Mouse (Mus musculus): ENCODE measurements around the gene Asf1b. TPM values are rescaled to one million over a fixed set of nuclear protein-coding genes. Genes with fewer than 3 reads are reported as not detected.
A peak's percentile ranks its signal among the peaks of the same experiment; 100 is the strongest.
"Not testable (repeated sequence)": the region's sequence is repeated elsewhere in the genome, so short reads cannot be mapped to it uniquely, and the experiment has no call there.

Asf1b gene
- total RNA-seq, 2 experiments from 2014 or later, result 23.1 to 32.8 TPM

GRCm38 (mm10) chr8:83954749-83955105 lies 580 bp upstream of the Asf1b start:
- no peak; the same call in 1 of the 2 replicates for ATAC-seq (replicated peaks; ENCODE audit: low FRiP score, poor library complexity, severe bottlenecking)

DNA sequence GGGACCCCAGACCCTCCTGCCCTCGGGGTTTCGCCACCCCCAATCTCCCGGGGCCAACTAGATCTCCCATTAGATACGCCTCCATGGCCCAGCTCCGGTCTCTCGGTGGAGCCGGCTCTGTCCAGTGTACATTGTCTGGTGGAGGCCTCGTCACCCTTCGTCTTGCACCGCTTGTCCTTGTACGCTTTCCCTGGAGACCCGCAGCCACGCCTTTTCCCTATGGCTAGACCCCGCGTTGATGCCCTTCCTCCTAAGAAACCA lies 581 bp downstream of the Asf1b start:
- no peak; the same call in 1 of the 2 replicates for ATAC-seq (replicated peaks; ENCODE audit: low FRiP score, poor library complexity, severe bottlenecking)

DNA sequence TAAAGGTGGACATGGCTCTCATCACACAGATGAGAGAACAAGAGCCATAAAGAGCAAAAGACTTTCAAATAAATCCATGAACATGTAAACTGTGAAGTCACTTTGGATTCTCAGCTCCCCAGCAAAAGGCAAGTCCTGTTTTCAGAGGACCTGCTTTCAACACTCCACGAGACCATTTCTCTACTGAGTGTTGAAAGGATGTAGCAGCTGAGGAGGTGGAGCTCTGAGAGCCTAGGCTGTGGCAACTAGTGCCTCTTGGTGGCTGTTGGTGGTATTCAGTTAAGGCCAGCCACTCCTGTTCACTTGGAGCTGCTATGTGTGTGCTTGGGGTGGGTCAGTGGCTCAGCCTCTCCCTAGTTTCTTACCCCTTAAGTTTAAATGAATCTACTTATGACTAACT lies 1.5 kb downstream of the Asf1b start:
- peak; percentile 61 for ATAC-seq (replicated peaks; ENCODE audit: low FRiP score, poor library complexity, severe bottlenecking)

- ATAC-seq (replicated peaks; ENCODE audit: low FRiP score, poor library complexity, severe bottlenecking), result no peak
Observed at GRCm38 (mm10) chr8:83964015-83964765, 8.9 kb downstream of the Asf1b start.

DNA sequence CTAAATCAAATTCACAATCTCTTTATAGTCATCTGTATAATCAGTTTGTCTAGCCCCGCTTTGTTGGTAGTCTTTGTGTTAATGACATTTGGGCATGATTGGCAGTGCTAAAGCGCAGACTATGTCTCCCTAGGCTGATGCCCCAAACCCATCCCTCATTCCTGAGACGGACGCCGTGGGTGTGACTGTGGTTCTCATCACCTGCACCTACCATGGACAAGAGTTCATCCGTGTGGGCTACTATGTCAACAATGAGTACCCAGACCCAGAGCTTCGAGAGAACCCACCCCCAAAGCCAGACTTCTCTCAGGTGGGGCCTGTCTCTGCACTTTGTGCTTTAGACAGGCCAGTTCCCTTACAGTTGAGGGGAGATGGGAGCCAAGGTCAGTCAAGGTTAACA lies 12.4 kb downstream of the Asf1b start:
- no peak for ATAC-seq (replicated peaks; ENCODE audit: low FRiP score, poor library complexity, severe bottlenecking)

- ATAC-seq (replicated peaks; ENCODE audit: low FRiP score, poor library complexity, severe bottlenecking), result no peak
Observed at GRCm38 (mm10) chr8:83971121-83971520, 15.8 kb downstream of the Asf1b start.

DNA sequence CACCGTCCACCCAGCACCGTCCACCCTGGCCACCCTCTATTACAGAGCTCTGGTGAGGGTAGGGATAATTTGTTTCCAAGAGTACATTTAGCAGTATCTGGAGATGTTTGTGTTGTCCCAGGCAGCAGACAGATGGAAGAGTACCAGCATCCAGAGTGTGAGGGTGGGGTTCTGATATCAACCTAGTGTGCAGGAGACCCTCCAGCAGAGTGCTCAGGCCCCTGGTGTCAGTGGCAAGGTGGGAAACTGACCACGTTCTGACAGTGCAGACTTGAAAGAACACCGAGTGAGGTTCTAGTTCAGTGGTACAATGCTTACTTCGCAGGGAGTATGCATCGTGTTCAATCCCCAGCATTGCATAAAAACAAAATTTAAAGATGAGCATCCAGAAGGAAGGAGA lies 16.4 kb downstream of the Asf1b start:
- no peak for ATAC-seq (replicated peaks; ENCODE audit: low FRiP score, poor library complexity, severe bottlenecking)

DNA sequence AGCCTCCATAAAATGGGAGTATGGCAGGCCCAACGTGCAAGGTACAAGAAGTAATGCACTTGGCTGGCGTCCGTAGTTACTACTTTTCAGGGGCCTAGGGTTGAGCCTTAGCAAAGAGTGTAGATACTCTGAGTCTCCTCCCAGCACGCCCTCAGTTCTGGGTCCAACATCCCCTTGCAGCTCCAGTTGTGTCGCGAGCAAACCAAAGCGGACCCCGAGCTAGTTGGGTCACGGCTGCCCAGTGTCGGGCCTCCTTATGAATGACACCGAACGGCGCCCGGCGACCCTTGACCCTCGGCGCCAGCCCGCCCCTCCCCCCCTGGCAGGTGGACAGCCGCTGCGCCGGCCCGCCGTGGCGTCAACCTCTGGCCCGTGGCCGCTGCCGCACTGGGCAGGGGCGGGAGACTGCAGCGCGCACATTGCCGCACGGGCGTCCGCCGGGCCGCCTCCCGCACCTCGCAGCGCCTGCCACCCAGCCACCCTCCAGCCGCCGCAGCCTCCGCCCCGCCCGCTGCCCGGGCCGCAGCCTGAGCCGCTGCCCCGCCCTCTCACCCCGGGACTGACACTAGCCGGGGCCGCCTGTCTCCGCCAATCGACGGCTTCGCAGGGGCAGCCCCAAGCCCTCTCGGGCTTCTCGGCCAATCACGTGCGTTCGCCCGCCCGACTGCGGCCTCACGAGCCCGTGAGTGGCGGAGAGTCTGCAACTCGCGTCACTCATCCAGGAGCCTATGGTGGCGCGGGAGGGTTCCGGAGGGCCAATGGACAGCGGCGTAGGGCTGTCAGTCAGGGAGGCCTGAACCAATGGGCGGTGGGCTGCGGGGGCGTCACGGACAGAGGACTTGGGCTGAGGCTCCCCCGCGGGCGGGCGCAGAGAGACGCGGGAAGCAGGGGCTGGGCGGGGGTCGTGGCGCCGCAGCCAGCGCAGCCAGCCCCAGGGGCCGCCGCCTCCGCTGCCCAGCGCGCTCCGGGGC lies 17.1 kb downstream of the Asf1b start, which contains the start of gene Prkaca:
TSS of gene Prkaca (plus strand) at position 844 of the 971 bp plus-strand sequence.
- ATAC-seq (replicated peaks; ENCODE audit: low FRiP score, poor library complexity, severe bottlenecking), result peak; percentile 97

DNA sequence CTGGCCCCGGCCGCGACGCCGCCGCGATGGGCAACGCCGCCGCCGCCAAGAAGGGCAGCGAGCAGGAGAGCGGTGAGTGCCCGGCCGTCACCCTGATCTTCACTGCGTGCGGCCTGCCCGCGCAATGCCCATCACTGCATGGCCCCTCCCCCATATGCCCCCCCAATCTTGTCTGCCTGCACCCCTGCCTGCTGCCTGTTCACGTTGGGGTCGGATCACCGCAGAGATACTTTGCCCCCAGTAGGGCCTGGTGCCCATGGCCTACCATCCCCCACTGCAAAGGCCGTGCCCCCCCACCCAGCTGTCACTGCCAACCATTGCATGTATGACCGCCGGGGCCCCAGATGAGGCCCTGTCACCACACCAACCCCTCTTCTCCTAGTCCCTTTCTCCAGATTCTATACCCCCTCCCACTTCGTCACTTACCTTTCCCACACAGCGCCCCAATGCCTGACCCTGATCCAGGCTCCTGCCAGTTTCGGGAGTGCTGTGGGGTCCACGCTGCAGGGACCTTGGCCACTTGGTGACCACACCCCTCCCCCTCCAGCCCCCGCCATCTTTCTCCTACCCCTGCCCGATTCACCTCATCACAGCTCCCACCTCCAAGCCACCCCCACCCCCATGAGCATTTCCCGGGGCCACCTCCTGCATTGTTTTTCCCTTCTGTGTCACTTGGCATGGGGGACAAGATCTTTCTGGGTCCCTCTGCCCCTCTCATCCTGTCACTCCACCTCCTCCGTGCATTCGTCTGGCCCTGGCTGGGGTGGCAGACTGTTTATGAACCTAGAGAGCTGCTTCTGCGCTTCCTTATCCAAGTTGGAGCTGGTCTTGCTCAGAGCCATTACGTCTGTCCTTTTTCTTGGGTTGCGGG lies 18.1 kb downstream of the Asf1b start:
- no peak for ATAC-seq (replicated peaks; ENCODE audit: low FRiP score, poor library complexity, severe bottlenecking)

DNA sequence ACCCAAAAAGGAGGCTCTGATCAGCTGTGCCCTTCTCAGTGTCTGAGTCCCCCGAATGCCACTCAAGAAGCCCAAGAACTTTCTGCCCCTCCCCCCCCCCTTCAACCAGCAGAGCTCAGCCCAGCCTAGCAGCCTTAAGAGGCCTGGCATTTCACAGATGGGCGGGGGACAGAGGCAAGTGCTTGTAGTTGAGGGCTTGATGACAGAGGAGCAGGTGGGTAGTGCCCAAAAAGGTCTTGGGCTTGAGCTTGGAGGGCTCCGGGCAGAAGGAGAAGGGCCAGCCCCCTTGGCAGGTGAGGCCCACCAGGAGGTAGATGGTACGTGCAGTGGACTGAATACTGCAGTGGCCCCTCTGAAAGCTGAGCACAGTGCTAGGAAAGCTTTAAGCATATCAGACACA lies 19.2 kb downstream of the Asf1b start:
- ATAC-seq (replicated peaks; ENCODE audit: low FRiP score, poor library complexity, severe bottlenecking), result no peak

DNA sequence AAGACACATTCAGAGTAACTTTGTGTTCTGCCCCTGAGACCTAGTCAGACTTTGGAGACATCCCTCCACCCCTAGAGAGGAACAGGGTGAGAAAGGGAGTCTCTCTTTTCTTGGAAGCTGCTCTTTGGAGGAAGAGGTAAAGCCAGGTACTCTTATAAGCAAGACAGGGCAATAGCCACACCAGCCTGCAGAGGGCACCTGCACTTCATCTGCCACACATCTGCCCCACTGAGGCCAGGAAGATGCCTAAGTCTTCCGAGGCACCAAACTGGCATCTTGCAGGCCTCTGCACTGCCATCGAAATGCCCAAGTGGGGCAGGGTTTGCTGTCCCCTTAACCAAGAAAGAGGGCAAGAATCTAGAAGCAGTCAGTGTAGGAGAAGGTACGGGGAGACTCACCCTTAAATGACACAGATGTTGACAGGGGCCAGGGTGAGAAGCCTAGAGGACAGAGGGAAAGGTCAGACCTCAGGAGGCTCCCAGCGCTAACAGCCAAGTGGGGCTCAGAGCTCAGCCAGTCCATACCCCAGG lies 20.9 kb downstream of the Asf1b start:
- ATAC-seq (replicated peaks; ENCODE audit: low FRiP score, poor library complexity, severe bottlenecking), result no peak

DNA sequence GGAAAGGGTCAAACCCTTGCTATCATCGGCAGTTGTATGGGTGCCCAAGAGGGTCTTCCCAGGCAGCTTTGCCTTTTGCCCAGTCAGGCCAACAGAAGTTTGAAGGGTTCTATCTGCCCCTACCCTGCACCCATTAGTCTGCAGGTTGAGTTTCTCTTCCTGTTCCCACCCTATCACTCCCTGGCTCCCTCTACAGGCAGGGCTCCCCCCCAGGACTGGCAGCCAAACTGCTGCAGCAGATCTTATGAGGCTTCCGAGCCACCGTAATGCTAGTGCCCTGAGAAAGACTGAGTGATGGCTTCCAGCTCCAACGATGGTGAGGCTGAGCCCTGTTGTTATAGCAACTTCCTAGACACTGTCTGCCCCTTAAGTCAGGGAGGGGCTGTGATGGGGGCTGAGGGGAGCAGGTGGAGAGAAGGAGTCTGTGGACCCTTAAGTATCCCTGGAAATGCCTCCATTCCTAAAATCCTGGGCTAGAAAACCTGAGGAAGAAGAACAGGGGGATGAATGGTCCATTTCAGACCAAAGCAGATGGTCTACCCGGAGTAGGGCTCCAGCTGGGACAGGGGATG lies 21.6 kb downstream of the Asf1b start:
- no peak for ATAC-seq (replicated peaks; ENCODE audit: low FRiP score, poor library complexity, severe bottlenecking)

- ATAC-seq (replicated peaks; ENCODE audit: low FRiP score, poor library complexity, severe bottlenecking), result no peak
Observed at GRCm38 (mm10) chr8:83977646-83978045, 22.3 kb downstream of the Asf1b start.

DNA sequence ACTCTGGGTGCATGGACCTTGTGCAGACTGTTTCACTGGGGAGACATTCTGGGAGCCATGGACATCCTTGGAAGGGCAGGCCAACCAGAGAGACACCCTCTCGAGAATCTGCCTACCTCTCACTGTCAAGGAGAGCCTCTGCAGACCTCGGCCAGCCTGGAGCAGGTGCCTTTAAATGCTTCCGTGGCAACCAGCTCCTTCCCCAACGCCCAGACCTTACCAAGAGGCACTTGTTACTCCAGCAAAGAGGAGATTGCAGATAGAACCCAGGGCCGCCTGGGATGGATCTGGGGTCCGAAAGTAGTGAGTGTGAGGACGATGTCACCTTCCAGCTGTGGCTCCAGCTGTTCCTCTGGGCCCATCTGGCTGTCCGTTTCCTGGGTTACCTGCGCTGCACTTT lies 22.9 kb downstream of the Asf1b start:
- ATAC-seq (replicated peaks; ENCODE audit: low FRiP score, poor library complexity, severe bottlenecking), result no peak

GRCm38 (mm10) chr8:83980250-83980649 lies 24.9 kb downstream of the Asf1b start:
- ATAC-seq (replicated peaks; ENCODE audit: low FRiP score, poor library complexity, severe bottlenecking), result no peak

- ATAC-seq (replicated peaks; ENCODE audit: low FRiP score, poor library complexity, severe bottlenecking), result no peak
Observed at GRCm38 (mm10) chr8:83980845-83981244, 25.5 kb downstream of the Asf1b start.

DNA sequence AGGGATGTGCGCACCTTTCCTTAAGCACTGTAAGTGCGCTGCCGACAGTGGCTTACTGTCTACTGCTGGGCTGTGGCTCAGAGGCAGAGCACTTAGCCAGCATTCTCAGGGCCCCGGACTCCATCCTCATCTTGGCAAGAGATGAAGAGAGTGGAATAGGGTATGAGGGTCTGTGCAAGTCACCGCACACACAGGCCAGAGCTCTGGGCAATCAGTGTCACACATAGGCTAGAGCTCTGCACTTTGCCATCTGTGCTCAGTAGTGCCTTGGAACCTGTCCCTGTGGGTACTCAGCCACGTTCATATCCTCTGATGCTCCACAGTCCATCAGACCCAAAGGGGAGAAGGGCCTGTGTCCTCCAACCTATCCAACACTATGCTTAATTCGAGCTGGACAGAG lies 26.2 kb downstream of the Asf1b start:
- ATAC-seq (replicated peaks; ENCODE audit: low FRiP score, poor library complexity, severe bottlenecking), result no peak

DNA sequence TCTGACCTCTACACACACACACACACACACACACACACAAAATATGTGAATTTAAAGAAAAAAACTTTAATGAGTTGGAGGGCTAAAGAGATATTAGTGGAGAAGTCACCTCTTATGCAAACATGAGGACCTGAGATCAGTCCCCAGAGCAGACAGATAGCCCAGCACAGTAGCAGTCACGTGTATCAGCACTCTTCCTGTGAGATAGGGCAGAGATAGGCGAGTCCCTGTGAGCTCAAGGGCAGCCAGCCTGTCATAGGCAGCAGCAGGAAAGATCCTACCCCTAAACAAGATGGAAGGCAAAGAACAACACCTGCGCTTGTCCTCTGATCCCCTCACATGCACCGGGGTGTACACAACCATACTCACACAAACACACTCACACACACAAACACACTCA lies 27.1 kb downstream of the Asf1b start:
- no peak for ATAC-seq (replicated peaks; ENCODE audit: low FRiP score, poor library complexity, severe bottlenecking)

DNA sequence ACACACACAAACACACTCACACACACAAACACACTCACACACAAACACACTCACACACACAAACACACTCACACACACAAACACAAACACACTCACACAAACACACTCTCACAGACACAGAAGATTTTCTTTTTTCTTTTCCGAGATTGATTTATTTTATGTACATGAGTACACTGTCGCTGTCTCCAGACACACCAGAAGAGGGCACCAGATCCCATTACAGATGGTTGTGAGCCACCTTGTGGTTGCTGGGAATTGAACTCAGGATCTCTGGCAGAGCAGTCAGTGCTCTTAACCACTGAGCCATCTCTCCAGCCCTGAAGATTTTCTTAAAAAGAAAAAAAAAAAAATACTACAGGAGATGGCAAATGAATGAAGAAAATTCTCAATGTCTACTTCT lies 27.9 kb downstream of the Asf1b start:
- not testable (repeated sequence) for ATAC-seq (replicated peaks; ENCODE audit: low FRiP score, poor library complexity, severe bottlenecking)

GRCm38 (mm10) chr8:83989243-83989642 lies 33.9 kb downstream of the Asf1b start:
- no peak for ATAC-seq (replicated peaks; ENCODE audit: low FRiP score, poor library complexity, severe bottlenecking)

Measured in erythroblast, adult 5-6 weeks (primary cell).